In the genomic region with DNA sequence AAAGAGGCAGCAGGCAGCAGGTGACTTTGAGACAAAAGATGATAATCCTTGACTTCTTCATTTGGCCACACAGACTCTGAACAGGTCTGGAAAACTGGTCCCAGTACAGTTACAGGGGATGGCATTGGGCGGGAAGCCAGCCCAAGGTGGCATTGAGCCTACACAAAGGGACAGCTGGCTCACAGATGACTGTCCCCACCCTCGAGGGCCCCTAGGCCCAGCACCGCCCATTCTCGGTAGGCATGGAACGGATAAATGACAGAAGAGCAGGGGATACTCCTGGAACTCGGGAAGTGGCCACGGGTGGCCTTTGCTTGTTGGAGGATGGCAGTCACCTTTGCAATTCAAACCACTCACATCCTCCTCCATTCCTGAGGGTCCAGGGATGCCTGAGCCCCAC, we compare ENCODE assay signal across 8 mouse cellular contexts. TPM values are rescaled to one million over a fixed set of nuclear protein-coding genes. Genes with fewer than 3 reads are reported as not detected.
DNase-seq lines count a peak whose midpoint lies in the region; ATAC-seq and TF ChIP-seq lines count a peak whose summit lies in the region.

No protein-coding gene starts in this region.

- no peaks in the 10 kb centered on the region for H3K36me3 ChIP-seq in testis, adult 2 months (ENCODE audit: control insufficient read depth, insufficient read depth, low read length)
- peaks cover 8% of the 10 kb centered on the region for H3K36me3 ChIP-seq in liver, embryonic 14.5 days (replicated peaks; ENCODE audit: control insufficient read depth, insufficient read depth, low read depth)

- no peaks in the 10 kb centered on the region for H3K9me3 ChIP-seq in liver, embryonic 14.5 days (ENCODE audit: control insufficient read depth, low read length)

- whole genome bisulfite sequencing in liver, embryonic 14.5 days (ENCODE audit: insufficient replicate concordance): 41% methylated on average over 7 of the region's 7 CpGs

- TF ChIP-seq EP300 in liver, embryonic 14.5 days (IDR thresholded peaks at IDR 0.05; ENCODE audit: low read depth): no peak

- H3K9ac ChIP-seq in liver, embryonic 14.5 days (replicated peaks): peak overlapping the region; percentile 27

- DNase-seq in cerebellum, postnatal 10 days: peak; percentile 79 to 84
- DNase-seq in testis, postnatal 14 days (ENCODE audit: low spot score): no peak
- DNase-seq in liver, embryonic 14.5 days (ENCODE audit: low read depth in 3 of 3, low spot score in 3 of 3): no peak
- no peak for DNase-seq in thymus, postnatal 25 days
- DNase-seq in thymus, adult 18-20 months: no peak
- no peak for DNase-seq in spleen, adult 12 weeks (ENCODE audit: low spot score)

- no peak for TF ChIP-seq CTCF in testis, adult 2 months (IDR thresholded peaks at IDR 0.05; ENCODE audit: control insufficient read depth, insufficient read depth, insufficient replicate concordance, low read depth, low read length)
- no peak for TF ChIP-seq CTCF in liver, embryonic 14.5 days (IDR thresholded peaks at IDR 0.05; ENCODE audit: low read depth)

- peak overlapping the region; percentile 94 for H3K4me3 ChIP-seq in testis, adult 2 months (ENCODE audit: control insufficient read depth, low read depth, low read length)
- H3K4me3 ChIP-seq in liver, embryonic 14.5 days (ENCODE audit: insufficient read depth in 1 of 2, low read depth in 2 of 2, low read length in 2 of 2): peak overlapping the region; percentile 35 to 72

- H3K4me2 ChIP-seq in liver, embryonic 14.5 days (ENCODE audit: low read depth): peak overlapping the region; percentile 98

- H3K27ac ChIP-seq in testis, adult 2 months (ENCODE audit: control insufficient read depth, insufficient read depth, low read depth, low read length): no peak overlapping the region
- H3K27ac ChIP-seq in liver, embryonic 14.5 days: peak overlapping the region; percentile 5

- TF ChIP-seq POLR2A in testis, adult 2 months (IDR thresholded peaks at IDR 0.05; ENCODE audit: control insufficient read depth, low read depth, low read length): no peak

- no peaks in the 10 kb centered on the region for H3K27me3 ChIP-seq in testis, adult 2 months (ENCODE audit: control insufficient read depth, insufficient read depth, low read length)
- no peaks in the 10 kb centered on the region; the same call in 1 of the 2 replicates for H3K27me3 ChIP-seq in liver, embryonic 14.5 days (ENCODE audit: control insufficient read depth, insufficient read depth, low read length)

- ATAC-seq in cerebellum, adult (ENCODE audit: insufficient number of reproducible peaks, low FRiP score, low TSS enrichment): no peak
- ATAC-seq in liver, embryonic 14.5 days (ENCODE audit: insufficient read depth): no peak

- peaks cover 17% of the 10 kb centered on the region for H3K4me1 ChIP-seq in testis, adult 2 months (ENCODE audit: control insufficient read depth, insufficient read depth, low read length)
- H3K4me1 ChIP-seq in liver, embryonic 14.5 days (replicated peaks; ENCODE audit: control insufficient read depth in 2 of 2, insufficient read depth in 2 of 2, low read length in 1 of 2): peaks cover 34 to 35% of the 10 kb centered on the region in 2 experiments

RNA-seq across cellular contexts. Expression of gene Mex3d, which starts 2.1 kb away (rescaled TPM):
- polyA plus RNA-seq in testis, adult 2 months (2012; rRNA removed): 596 and 686 TPM in 2 replicates
- polyA plus RNA-seq in liver, embryonic 14.5 days (2012; rRNA removed): 3.2 and 3.3 TPM in 2 replicates
- 0.55 and 1.1 TPM in 2 replicates for polyA plus RNA-seq in liver, embryonic 14.5 days (2014; fragmentation: Nextera tagmentation; extraction: Ambion mirVana)

RNA-seq across cellular contexts. Expression of gene Mbd3, which starts 14.0 kb away (rescaled TPM):
- polyA plus RNA-seq in testis, adult 2 months (2012; rRNA removed): 135 and 153 TPM in 2 replicates
- 66.7 and 79.5 TPM in 2 replicates for polyA plus RNA-seq in liver, embryonic 14.5 days (2012; rRNA removed)
- 43.7 and 44.3 TPM in 2 replicates for polyA plus RNA-seq in liver, embryonic 14.5 days (2014; fragmentation: Nextera tagmentation; extraction: Ambion mirVana)

RNA-seq across cellular contexts. Expression of gene Uqcr11, which starts 21.3 kb away (rescaled TPM):
- polyA plus RNA-seq in testis, adult 2 months (2012; rRNA removed): 446 and 549 TPM in 2 replicates
- 359 and 571 TPM in 2 replicates for polyA plus RNA-seq in liver, embryonic 14.5 days (2012; rRNA removed)
- polyA plus RNA-seq in liver, embryonic 14.5 days (2014; fragmentation: Nextera tagmentation; extraction: Ambion mirVana): 729 and 738 TPM in 2 replicates

RNA-seq across cellular contexts. Expression of gene Plk5, which starts 29.1 kb away (rescaled TPM):
- 1.3 and 1.7 TPM in 2 replicates for polyA plus RNA-seq in testis, adult 2 months (2012; rRNA removed)
- polyA plus RNA-seq in liver, embryonic 14.5 days (2012; rRNA removed): 0.08 and 0.10 TPM in 2 replicates
- 0.09 TPM in 1 of 2 replicates, not detected in the other for polyA plus RNA-seq in liver, embryonic 14.5 days (2014; fragmentation: Nextera tagmentation; extraction: Ambion mirVana)

RNA-seq across cellular contexts. Expression of gene Adamtsl5, which starts 37.1 kb away (rescaled TPM):
- 3.3 and 4.1 TPM in 2 replicates for polyA plus RNA-seq in testis, adult 2 months (2012; rRNA removed)
- polyA plus RNA-seq in liver, embryonic 14.5 days (2012; rRNA removed): 1.9 and 2.1 TPM in 2 replicates
- 1.3 TPM in 2 replicates for polyA plus RNA-seq in liver, embryonic 14.5 days (2014; fragmentation: Nextera tagmentation; extraction: Ambion mirVana)

Comparison
In these comparisons a context has a peak if more than half of its experiments do, and no peak if none do; other contexts are left out.
1. DNase-seq: peak in cerebellum, postnatal 10 days (2 of 2); none in testis, postnatal 14 days (single experiment), liver, embryonic 14.5 days (0 of 3), thymus, postnatal 25 days (single experiment), thymus, adult 18-20 months (0 of 2) and spleen, adult 12 weeks (single experiment).
2. RNA of gene Mex3d, which starts 2.1 kb away (polyA plus RNA-seq): 596 to 686 TPM in testis, adult 2 months; 0.55 to 3.3 TPM in liver, embryonic 14.5 days; every median in the first group is over 100 times any median in the second.